Mouse (Mus musculus) thymus, postnatal 36 days (tissue): ENCODE results near the gene Aurka.

ENCODE experiments used
- DNase-seq, 2 experiments: peaks; one replicate each; pipeline ENCODE4 v3.0.0; 2022; ENCODE audit warnings: mixed read lengths in 2 of 2

Aurka gene

DNA sequence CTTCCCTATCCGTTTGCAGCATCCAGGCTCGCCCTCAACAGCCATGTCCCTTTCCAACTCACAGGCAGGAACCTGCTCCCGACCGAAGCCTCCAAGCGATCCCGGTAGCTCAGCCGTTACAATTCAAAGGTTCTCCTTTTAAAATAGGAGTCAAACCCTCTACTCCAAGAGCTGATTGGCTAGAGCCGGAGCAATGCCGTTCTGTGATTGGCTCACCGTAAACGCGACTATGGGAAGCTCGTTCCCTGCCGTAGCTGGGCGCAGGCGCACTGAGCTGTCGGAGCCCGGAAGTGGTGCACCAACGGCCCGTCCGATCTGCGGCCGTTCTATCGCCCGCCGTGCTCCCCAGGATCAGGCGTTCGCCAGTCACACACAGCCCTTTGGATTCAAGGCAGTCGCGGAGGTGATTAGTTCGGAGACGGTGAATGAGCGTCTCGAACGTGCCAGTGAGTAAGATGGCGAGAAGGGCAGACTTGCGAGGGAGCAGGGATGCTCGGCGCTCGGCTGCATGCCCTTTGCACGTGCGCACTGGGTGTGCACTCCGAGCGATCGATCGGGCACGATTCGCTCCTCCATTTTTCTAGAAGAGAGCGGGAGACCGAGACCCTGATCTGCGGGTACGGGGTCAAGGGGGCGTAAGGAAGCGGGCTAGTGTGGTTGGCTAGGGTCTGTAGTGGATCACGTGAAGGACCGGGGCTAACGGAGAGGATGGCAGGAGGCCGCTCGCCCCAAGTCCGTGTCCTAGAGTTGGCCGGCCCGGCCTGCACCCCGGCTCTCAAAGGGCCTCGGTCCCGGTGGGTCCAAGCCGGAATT, at the start of gene Aurka, which contains the start of gene Cstf1:
Aurka (minus strand) TSS at position 125 of the 813 bp plus-strand sequence.
Cstf1 (plus strand) TSS at position 271 of the 813 bp plus-strand sequence.
- peak; percentile 93 to 94 for DNase-seq

DNA sequence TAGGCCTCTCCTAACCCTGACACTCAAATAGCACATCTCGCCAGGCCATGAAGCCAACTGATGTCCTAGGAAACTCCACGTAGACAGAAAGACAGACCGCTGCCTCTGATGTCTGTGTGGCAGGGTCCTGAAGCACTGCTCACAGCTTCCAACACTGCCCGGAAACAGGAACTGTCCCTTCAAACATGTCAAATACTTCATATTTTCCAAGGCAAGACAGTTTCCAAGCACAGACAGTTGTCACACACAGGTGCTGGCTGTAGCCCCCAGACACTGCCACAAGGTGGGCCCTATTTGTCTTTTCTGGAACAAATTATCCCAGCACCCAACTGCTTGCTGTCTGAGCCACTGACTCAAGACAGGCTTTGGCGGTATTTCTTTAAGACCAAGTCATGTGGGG, 47.9 kb upstream of the Aurka start:
- DNase-seq = no peak

- DNase-seq = no peak
Observed at GRCm38 (mm10) chr2:172416876-172417275, 46.5 kb upstream of the Aurka start.

- no peak for DNase-seq
Observed at GRCm38 (mm10) chr2:172416218-172416617, 45.9 kb upstream of the Aurka start.

DNA sequence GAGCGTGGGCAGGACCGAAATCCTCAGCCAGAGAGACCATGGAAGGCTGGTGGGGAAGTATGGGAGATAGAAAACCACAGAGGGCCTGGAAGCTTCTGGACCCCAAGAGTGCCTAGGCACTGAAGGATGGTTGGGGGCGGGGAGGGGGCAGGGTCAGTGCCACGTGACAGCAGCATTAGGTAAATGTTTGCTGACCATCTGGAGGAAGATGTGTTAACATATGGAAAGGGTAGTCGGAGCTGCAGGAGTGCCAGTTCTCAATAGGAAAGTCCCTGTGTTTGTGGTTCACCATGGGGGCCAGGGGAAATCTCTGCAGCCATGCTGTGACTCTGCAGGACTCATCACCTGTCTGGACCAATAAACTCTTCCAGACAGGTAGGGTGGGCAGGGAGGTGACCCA, 43.6 kb upstream of the Aurka start:
- DNase-seq = no peak

GRCm38 (mm10) chr2:172413273-172413672, 42.9 kb upstream of the Aurka start:
- DNase-seq = no peak

GRCm38 (mm10) chr2:172412454-172412853, 42.1 kb upstream of the Aurka start:
- no peak for DNase-seq

- no peak for DNase-seq
Observed at GRCm38 (mm10) chr2:172411091-172411490, 40.8 kb upstream of the Aurka start.

- DNase-seq = no peak
Observed at GRCm38 (mm10) chr2:172410686-172411085, 40.4 kb upstream of the Aurka start.

DNA sequence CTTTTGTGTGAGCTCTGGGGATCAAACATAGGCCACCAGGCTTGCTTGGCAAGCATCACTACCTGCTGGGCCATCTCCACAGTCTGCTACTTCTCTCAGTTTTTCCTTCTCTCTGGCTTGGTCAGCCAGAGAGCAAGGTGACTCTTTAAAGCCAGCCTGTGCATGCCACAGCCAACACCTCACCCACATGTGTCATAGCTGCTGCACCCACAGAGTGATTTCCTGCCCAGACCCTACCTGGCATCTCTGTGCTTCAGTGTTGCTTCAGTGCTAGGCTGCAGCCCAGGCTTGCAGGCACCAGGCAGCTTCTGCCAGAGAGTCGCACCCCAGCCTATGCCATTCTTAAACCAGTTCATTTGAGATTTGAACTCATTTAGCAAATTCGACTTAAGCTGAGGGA, 37.2 kb upstream of the Aurka start:
- peak in 1 of 2 experiments; percentile 34 for DNase-seq

DNA sequence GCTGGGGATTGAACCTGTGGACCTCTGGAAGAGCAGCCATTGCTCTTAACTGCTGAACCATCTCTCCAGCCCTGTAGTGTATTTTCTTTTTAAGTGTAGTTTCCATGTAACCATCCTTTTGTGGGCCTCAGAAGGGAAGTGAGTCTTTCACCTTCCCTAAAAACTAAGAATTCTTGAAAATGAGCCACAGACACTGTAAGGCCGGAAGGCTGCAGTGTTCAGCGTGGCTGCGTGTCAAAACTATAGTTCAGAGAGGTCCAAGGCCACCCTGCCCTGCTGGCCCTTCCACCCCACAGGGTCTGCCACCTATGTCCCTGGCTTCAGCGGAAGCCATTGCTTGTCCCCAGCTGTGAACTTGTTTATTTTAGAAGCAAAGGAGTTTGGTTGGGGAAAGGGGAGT, 35.8 kb upstream of the Aurka start:
- DNase-seq = no peak

DNA sequence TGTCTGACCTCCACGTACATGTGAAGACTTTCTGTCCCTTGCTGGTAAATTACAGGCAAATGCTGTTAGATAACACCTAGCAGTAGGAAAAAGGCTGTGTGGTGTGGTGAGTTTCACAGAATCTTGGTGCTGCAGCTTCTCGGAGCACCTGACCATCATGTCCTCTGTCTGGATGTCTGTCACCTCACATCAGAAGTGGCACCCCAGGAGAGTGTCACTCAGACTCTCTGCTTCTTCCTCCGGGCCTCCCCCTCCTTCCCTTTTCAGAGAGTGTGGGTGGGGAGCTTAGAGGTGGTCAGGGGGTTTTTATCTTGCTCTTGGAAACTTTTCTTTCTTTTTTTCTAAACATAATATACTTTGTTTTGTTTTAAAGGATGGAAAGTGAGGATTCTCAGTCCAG, 34.7 kb upstream of the Aurka start:
- no peak for DNase-seq

- DNase-seq = no peak
Observed at GRCm38 (mm10) chr2:172404239-172404638, 33.9 kb upstream of the Aurka start.

DNA sequence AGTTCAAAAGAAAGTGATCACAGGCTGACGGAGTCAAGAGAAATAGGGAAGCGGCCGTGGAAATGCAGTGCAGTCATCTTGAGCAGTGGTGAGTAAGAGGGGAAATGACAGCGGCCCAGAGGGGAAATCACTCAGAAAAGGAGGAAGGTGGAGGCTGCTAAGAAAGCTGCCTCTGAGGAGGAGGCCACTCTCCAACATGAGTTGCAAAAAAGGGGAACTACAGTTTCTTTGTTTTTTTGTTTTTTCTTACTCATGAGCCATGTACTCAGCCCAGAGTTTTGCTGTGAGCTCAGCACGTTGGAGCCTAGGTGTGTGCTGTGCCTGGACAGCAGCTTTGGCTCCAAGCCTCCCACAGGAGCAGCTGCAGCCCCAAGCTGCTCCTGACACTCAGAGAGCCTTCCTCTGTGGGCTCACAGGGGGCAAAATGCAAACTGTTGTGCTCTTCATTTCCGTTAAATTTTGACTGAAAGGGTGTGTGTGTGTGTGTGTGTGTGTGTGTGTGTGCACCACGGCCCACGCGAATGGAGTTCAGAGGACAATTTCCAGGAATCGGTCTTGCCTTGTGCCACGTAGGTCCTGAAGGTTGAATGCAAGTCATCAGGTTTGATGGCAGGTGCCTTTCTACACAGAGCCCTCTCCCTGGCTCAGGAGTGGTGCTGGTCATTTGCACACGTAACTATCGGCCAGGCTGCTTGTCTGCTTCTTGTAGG, 30.9 kb upstream of the Aurka start:
- DNase-seq = peak; percentile 41 to 49

DNA sequence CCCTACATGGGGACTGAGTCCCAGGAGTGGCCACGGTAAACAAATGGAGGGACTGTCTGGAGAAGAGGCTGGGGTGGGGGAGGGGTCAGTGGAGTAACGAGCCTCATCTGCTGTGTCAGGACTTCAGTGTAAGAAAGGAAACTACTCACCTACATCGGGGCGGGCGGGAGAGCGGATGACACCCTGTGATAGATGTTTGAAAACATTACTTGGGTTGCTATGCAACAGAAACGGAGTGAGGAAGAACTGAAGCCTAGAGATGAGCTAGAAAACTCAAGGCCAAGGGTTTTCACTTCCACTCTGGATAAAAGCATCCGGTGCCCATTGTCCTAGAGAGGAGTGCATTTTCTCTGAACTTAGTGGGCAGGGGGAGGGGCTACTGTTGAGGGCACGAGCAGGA, 29.6 kb upstream of the Aurka start:
- peak; percentile 38 to 59 for DNase-seq

DNA sequence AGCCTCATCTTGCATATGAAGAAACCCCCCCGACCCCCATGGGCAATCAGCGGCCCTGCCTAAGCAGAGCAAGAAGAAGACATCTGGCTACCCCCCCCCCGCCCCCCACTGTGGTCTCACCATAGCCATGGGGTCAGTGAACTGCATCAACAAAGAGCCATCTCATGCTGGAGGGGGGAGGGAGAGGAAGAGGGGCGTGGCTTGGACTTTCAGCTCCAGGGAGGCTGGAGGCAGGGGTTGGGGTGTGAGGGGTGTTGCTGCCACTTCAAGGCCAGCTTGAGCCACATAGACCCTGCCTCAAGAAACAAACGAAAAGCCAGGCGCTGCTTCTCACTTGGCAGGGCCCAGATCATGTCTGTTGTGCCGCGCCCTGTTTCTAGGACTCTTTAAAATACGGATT, 25.6 kb upstream of the Aurka start:
- DNase-seq = no peak

DNA sequence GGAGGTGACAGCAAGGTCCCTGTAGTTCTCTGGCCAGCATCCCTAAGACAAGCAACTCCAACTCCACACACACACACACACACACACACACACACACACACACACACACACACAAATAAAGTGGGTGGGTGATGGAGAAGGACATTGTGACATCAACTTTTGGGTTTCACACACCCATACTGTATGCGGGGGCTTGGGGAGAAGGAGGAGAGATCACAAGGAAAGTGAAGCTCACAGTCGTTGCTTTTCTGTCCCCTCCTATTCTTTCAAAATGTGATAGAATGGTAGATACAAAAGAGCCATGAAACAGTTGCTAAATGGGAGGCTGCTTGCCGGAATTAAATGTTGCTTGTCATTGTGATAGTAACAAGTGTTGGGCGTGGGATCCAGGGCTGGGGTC, 24.3 kb upstream of the Aurka start:
- no peak for DNase-seq

GRCm38 (mm10) chr2:172394052-172394392, 23.7 kb upstream of the Aurka start:
- no peak for DNase-seq

GRCm38 (mm10) chr2:172393391-172394051, 23.2 kb upstream of the Aurka start, which contains the start of gene Cass4:
Cass4 (plus strand) TSS chr2:172393794.
- DNase-seq = peak; percentile 78 to 79

DNA sequence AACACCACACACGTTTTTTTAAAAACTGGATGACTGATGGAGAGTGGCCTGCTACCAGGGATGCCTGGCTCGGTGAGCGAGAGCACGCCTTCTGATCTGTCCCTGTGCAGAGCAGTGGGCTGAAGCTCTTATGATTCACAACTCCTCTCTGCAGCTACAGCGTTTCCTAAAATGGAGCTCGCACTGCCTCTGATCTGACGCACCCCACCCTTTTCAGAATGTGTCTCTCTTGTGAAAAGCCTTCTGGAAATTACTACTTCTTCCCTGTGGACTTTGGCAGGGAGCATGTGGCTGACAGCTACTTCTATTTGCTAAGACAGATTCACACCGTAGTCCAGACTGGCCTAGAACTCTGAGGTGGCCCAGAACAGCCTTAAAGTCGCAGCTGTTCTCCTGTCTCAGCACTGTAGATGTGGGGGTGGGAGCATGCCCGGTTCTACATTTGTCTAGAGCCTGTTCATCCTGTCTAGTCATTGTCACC, 21.7 kb upstream of the Aurka start:
- DNase-seq = peak; percentile 42 to 56

GRCm38 (mm10) chr2:172390341-172390740, 20.0 kb upstream of the Aurka start:
- DNase-seq = peak; percentile 45 to 57

GRCm38 (mm10) chr2:172384715-172385114, 14.4 kb upstream of the Aurka start:
- DNase-seq = no peak

DNA sequence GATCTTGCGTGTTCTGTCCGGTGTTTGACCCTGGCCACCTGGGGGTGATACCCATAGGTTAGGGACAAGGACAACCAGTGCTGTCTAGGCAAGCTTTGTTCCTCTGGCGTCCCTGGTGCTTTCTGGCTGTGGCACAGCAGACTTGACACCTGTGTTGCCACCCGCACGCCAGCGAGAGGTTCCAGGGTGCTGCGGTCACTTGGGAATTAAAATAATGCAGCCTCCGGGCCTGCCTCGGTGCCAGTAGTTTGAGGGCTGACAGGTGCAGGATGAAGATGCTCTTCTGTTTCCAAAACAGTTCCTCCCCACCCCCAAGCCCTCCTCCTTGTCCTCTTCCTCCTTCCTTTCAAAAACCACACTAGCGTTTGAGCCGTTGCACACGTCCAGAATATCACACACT, 11.6 kb upstream of the Aurka start:
- peak; percentile 71 to 85 for DNase-seq
